Mouse (Mus musculus) inflammation-experienced regulatory T-cells, adult 6 months (primary cell): ENCODE data around the gene Oprl1. TPM values are rescaled to one million over a fixed set of nuclear protein-coding genes. Genes with fewer than 3 reads are reported as not detected.

Experiments
- ATAC-seq: one replicate; pipeline ENCODE4 v1.8.0; 2017
- polyA plus RNA-seq, 3 experiments: library from polyadenylated mRNA; unstranded; fragments of 100-300 nt; shearing (Covaris generic); gene quantifications; one replicate each; pipeline ENCODE4 v1.2.1; 2017

Oprl1 gene
- polyA plus RNA-seq, 3 experiments from 2014 or later, result 0.68 TPM; not detected in 2

DNA sequence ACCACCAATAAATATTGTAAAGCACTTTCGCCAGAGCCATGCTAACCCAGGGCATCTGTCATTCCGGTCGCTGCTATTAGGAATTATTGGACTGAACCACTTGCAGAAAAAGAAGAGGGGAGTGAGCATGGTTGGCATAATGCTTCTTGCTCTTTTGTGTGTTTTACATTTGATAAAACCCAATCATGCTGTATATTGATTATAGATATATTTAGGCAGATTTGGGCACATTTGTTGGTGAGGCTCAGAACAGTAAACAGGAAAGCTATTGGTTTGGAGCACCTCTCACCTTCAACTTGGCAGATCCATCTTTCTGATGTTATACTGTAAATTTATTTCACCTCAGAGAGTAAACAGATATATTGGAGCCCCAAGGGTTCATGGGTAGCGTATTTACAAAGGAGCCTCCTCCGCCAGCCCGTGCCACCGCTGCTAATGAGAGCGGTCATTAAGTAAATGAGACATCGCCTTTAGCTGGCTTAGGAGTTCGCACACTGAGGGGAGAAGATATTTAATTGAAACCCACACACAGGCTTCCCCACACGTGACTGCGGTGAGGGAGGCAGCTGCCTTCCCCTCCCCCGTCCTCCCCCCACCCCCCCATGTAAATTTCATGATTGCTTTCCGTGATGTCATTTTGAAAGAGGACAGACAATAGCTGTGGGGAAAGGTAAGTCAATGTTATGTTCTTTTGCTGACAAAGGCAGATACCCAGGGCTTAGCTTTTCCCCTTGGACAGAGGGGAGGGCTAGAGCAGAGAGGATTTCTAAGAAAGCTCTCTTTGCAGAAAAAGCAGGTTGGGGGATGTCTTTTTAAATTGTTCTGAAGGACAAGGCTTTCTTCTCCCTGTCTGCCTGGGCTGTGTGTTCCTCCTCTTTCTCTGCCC is 52.1 kb downstream of the Oprl1 start:
- ATAC-seq, result no peak

DNA sequence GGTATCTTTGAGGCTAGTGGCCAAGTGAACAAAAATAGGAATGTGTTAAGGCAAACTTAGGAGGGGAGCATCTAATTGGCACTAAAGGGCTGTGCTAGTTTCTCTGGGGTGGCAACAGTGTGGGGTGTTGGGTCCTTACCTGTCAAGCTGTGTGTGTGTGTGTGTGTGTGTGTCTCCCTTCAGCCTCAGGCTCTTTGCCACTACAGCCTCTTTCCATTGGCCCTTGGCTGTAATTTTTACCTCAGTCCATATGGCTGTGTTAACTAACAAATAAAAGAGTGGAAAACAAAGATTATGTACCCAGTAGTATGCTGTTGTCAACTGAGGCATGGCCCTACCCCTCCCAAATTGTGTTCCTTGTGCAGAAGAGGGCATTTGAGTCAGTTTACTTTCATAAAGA is 53.6 kb downstream of the Oprl1 start:
- no peak for ATAC-seq

DNA sequence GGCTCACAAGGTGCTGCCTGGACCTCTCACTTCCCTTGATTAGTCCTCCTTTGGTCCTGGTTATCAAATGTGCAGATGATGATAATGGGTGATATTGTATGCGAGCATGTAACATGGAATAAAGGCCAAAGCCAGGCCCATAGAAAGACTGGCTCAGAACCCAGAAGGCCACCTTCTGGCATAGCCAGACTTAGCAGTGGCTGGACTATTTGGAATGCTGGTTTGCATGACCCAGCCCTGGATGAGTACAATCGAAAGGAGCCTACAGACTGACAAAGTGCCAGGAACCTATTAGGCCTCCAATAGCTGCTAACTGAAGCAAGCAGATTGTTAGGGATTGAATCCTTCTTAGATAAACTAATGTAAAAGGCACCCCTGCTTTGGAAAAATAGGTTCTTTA is 54.6 kb downstream of the Oprl1 start:
- ATAC-seq, result no peak

Other genes with a start within 250 kb of the Oprl1 start
- not detected for gene Abhd16b, start 221.8 kb upstream of the Oprl1 start, polyA plus RNA-seq
- 100 to 1,000 TPM in 2 of 3 experiments, 10 to 100 TPM in 1; 89.9 to 113 (median 102) TPM for gene Tpd52l2, start 217.9 kb upstream of the Oprl1 start, polyA plus RNA-seq
- gene Dnajc5, start 194.5 kb upstream of the Oprl1 start, polyA plus RNA-seq, result 10 to 100 TPM; 37.5 to 41.7 (median 39.3) TPM
- gene Uckl1, start 130.1 kb upstream of the Oprl1 start, polyA plus RNA-seq, result 100 to 1,000 TPM; 108 to 199 (median 172) TPM
- gene Prpf6, start 123.1 kb upstream of the Oprl1 start, polyA plus RNA-seq, result 10 to 100 TPM; 57.4 to 96.0 (median 81.2) TPM
- gene Zfp512b, start 122.2 kb upstream of the Oprl1 start, polyA plus RNA-seq, result 10 to 100 TPM; 11.6 to 43.1 (median 25.3) TPM
- 10 to 100 TPM in 2 of 3 experiments, 1 to 10 TPM in 1; 9.4 to 14.3 (median 10.4) TPM for gene Samd10, start 115.8 kb upstream of the Oprl1 start, polyA plus RNA-seq
- gene Gm29797, start 58.0 kb upstream of the Oprl1 start, polyA plus RNA-seq, result not detected
- gene Sox18, start 43.4 kb upstream of the Oprl1 start, polyA plus RNA-seq, result not detected
- 10 to 100 TPM in 2 of 3 experiments, 1 to 10 TPM in 1; 6.4 to 19.9 (median 17.5) TPM for gene Tcea2, start 34.7 kb upstream of the Oprl1 start, polyA plus RNA-seq
- 100 to 1,000 TPM; 154 to 182 (median 170) TPM for gene Rgs19, start 21.0 kb upstream of the Oprl1 start, polyA plus RNA-seq
- gene Lkaaear1, start 16.6 kb upstream of the Oprl1 start, polyA plus RNA-seq, result not detected
- not detected for gene Myt1, start 48.3 kb downstream of the Oprl1 start, polyA plus RNA-seq
- 10 to 100 TPM; 38.0 to 64.6 (median 57.9) TPM for gene Pcmtd2, start 122.8 kb downstream of the Oprl1 start, polyA plus RNA-seq
- 10 to 100 TPM; 54.0 to 90.7 (median 61.8) TPM for gene Polr3k, start 149.3 kb downstream of the Oprl1 start, polyA plus RNA-seq